In the genomic region with DNA sequence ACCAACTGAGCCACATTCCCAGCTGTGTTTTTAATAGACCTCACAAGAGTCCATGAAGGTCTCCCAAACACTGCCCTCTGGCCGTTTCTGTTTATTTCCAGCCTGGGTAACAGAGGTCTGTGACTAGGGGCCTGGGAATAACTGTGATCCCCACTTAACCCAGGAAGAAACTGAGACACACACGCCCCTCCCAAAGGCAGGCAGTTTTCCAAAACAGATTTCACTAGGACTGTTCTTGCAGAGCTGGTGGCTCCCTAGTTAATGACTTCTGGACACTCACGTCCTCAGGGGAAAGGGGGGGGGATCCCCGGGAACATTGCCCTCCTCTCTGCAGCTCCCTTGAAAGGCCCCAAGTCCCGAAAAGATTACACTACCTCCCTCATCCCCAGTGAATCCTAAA, we compare ENCODE assay signal across 11 mouse cellular contexts. TPM values are rescaled to one million over a fixed set of nuclear protein-coding genes. Genes with fewer than 3 reads are reported as not detected.
DNase-seq lines count a peak whose midpoint lies in the region; ATAC-seq and TF ChIP-seq lines count a peak whose summit lies in the region.
"Had no signal": no experiment of that assay in that cellular context is flagged by ENCODE, and none has a peak within 500 bp of the region (broad histone marks: within the 10 kb centered on the region; RNA-seq: fewer than 3 reads in every experiment).

No protein-coding gene starts in this region.

- no peak overlapping the region for H3K4me3 ChIP-seq in forebrain, embryonic 10.5 days
- no peak overlapping the region for H3K4me3 ChIP-seq in forebrain, postnatal 0 days (ENCODE audit: low read depth, low read length)
- no peak overlapping the region for H3K4me3 ChIP-seq in kidney, embryonic 14.5 days (ENCODE audit: low read length)
- no peak overlapping the region for H3K4me3 ChIP-seq in midbrain, embryonic 12.5 days

- H3K4me2 ChIP-seq in forebrain, postnatal 0 days (ENCODE audit: low read depth), result no peak overlapping the region
- H3K4me2 ChIP-seq in kidney, embryonic 14.5 days (replicated peaks; ENCODE audit: low read depth, low read length), result no peak overlapping the region
- no peak overlapping the region for H3K4me2 ChIP-seq in midbrain, embryonic 12.5 days (replicated peaks)
- H3K4me2 ChIP-seq: heart, embryonic 11.5 days had no signal

- H3K36me3 ChIP-seq in forebrain, embryonic 10.5 days (replicated peaks), result no peaks in the 10 kb centered on the region
- H3K36me3 ChIP-seq in forebrain, postnatal 0 days (ENCODE audit: insufficient read depth), result no peaks in the 10 kb centered on the region
- no peaks in the 10 kb centered on the region for H3K36me3 ChIP-seq in kidney, embryonic 14.5 days (ENCODE audit: control insufficient read depth, insufficient read depth, low read length)
- no peaks in the 10 kb centered on the region for H3K36me3 ChIP-seq in midbrain, embryonic 12.5 days

- no peaks in the 10 kb centered on the region for H3K9me3 ChIP-seq in forebrain, embryonic 10.5 days
- no peaks in the 10 kb centered on the region for H3K9me3 ChIP-seq in forebrain, postnatal 0 days (ENCODE audit: low read length)
- no peaks in the 10 kb centered on the region for H3K9me3 ChIP-seq in kidney, embryonic 14.5 days (ENCODE audit: control insufficient read depth, low read length)
- no peaks in the 10 kb centered on the region for H3K9me3 ChIP-seq in midbrain, embryonic 12.5 days

- 31% methylated on average over 5 of the region's 5 CpGs for WGBS in forebrain, embryonic 10.5 days
- 30% methylated on average over 5 of the region's 5 CpGs for WGBS in forebrain, postnatal 0 days
- 22% methylated on average over 5 of the region's 5 CpGs for WGBS in kidney, embryonic 14.5 days
- WGBS in midbrain, embryonic 12.5 days, result 21% methylated on average over 5 of the region's 5 CpGs

- H3K4me1 ChIP-seq in forebrain, embryonic 10.5 days, result peaks cover 90% of the 10 kb centered on the region
- peaks cover 26% of the 10 kb centered on the region for H3K4me1 ChIP-seq in forebrain, postnatal 0 days (ENCODE audit: insufficient read depth)
- H3K4me1 ChIP-seq in kidney, embryonic 14.5 days (ENCODE audit: control insufficient read depth, insufficient read depth, low read length), result peaks cover 29% of the 10 kb centered on the region
- peaks cover 83% of the 10 kb centered on the region for H3K4me1 ChIP-seq in midbrain, embryonic 12.5 days

- ATAC-seq in forebrain, postnatal 0 days, result no peak
- ATAC-seq in kidney, embryonic 14.5 days (ENCODE audit: low FRiP score, low TSS enrichment), result no peak
- ATAC-seq in midbrain, embryonic 12.5 days (ENCODE audit: low FRiP score, low read depth), result no peak

- peaks cover 77% of the 10 kb centered on the region for H3K27me3 ChIP-seq in forebrain, embryonic 10.5 days (ENCODE audit: poor library complexity, severe bottlenecking)
- H3K27me3 ChIP-seq in forebrain, postnatal 0 days (ENCODE audit: insufficient read depth, low read length), result no peaks in the 10 kb centered on the region
- H3K27me3 ChIP-seq in kidney, embryonic 14.5 days (ENCODE audit: control insufficient read depth, insufficient read depth, low read length), result peaks cover 20% of the 10 kb centered on the region
- H3K27me3 ChIP-seq in midbrain, embryonic 12.5 days, result peaks cover 21% of the 10 kb centered on the region

- TF ChIP-seq CTCF in forebrain, postnatal 0 days (IDR thresholded peaks at IDR 0.05; ENCODE audit: low read depth), result no peak

- no peak for DNase-seq in forebrain, embryonic 10.5 days (ENCODE audit: extremely low spot score, low spot score)
- DNase-seq in forebrain, postnatal 0 days, result no peak
- peak; percentile 63 for DNase-seq in kidney, postnatal 10 days
- DNase-seq in forelimb bud, embryonic 11.5 days (ENCODE audit: low read depth, low spot score), result peak; percentile 49
- no peak for DNase-seq in left cerebral cortex, adult 8-10 months (ENCODE audit: low spot score in 2 of 2)
- DNase-seq in layer of hippocampus, postnatal 36 days, result no peak
- DNase-seq: thymus, postnatal 36 days had no signal

- peak overlapping the region; percentile 81 for H3K27ac ChIP-seq in forebrain, embryonic 10.5 days
- H3K27ac ChIP-seq in forebrain, postnatal 0 days (ENCODE audit: low read depth, low read length), result no peak overlapping the region
- H3K27ac ChIP-seq in kidney, embryonic 14.5 days (ENCODE audit: low read depth, low read length), result no peak overlapping the region
- H3K27ac ChIP-seq in midbrain, embryonic 12.5 days (replicated peaks), result peak overlapping the region; percentile 93
- H3K27ac ChIP-seq: macrophage had no signal

- no peak overlapping the region for H3K9ac ChIP-seq in forebrain, postnatal 0 days
- H3K9ac ChIP-seq in kidney, embryonic 14.5 days (ENCODE audit: low read depth, low read length), result no peak overlapping the region
- H3K9ac ChIP-seq in midbrain, embryonic 12.5 days (replicated peaks), result no peak overlapping the region

RNA-seq across cellular contexts. Expression of gene Trp53i11, which starts 12.1 kb away (rescaled TPM):
- polyA plus RNA-seq in forebrain, embryonic 10.5 days (2016; fragmentation: Nextera tagmentation; extraction: Ambion mirVana), result 74.4 and 77.0 TPM in 2 replicates
- 113 and 132 TPM in 2 replicates for total RNA-seq in forebrain, postnatal 0 days (2014; rRNA removed)
- 95.2 and 123 TPM in 2 replicates for polyA plus RNA-seq in forebrain, postnatal 0 days (2015; fragmentation: Nextera tagmentation; extraction: Ambion mirVana)
- 26.4 and 46.6 TPM in 2 replicates for polyA plus RNA-seq in kidney, embryonic 14.5 days (2014; fragmentation: Nextera tagmentation; extraction: Ambion mirVana)
- 142 and 172 TPM in 2 replicates for polyA plus RNA-seq in midbrain, embryonic 12.5 days (2016; fragmentation: Nextera tagmentation; extraction: Ambion mirVana)
- total RNA-seq in left cerebral cortex, adult 8-10 months (2022), result 10 to 100 TPM; 78.5 to 91.8 (median 86.0) TPM
- total RNA-seq in layer of hippocampus, postnatal 36 days (2021), result 10 to 100 TPM; 79.8 to 83.2 TPM

Comparison
In these comparisons a context has a peak if more than half of its experiments do, and no peak if none do; other contexts are left out.
1. H3K27ac ChIP-seq: peak in forebrain, embryonic 10.5 days (single experiment) and midbrain, embryonic 12.5 days (single experiment); none in forebrain, postnatal 0 days (single experiment) and kidney, embryonic 14.5 days (single experiment).
2. DNase-seq: peak in kidney, postnatal 10 days (single experiment) and forelimb bud, embryonic 11.5 days (single experiment); none in forebrain, embryonic 10.5 days (single experiment), forebrain, postnatal 0 days (single experiment), left cerebral cortex, adult 8-10 months (0 of 2) and layer of hippocampus, postnatal 36 days (0 of 2).